Mouse (Mus musculus) c-Kit-positive CD71-positive TER-119-positive erythroid progenitor cells, embryonic 14.5 days (primary cell): ENCODE data around the gene Scin.
A peak's percentile ranks its signal among the peaks of the same experiment; 100 is the strongest.
"Not testable (repeated sequence)": the region's sequence is repeated elsewhere in the genome, so short reads cannot be mapped to it uniquely, and the experiment has no call there.

Experiments used
- DNase-seq: peaks from one replicate; pipeline ENCODE4 v3.0.0-alpha.2; 2013; ENCODE audit warnings: low spot score

Gene Scin

GRCm38 (mm10) chr12:40133573-40134271 lies at the start of gene Scin:
Gene Scin, minus strand, starts transcription at chr12:40134228.
- DNase-seq = no peak

GRCm38 (mm10) chr12:40177089-40177488 lies 43.1 kb upstream of the Scin start:
- peak; percentile 25 for DNase-seq

GRCm38 (mm10) chr12:40176158-40176557 lies 42.1 kb upstream of the Scin start:
- DNase-seq = no peak

GRCm38 (mm10) chr12:40175171-40175570 lies 41.1 kb upstream of the Scin start:
- not testable (repeated sequence) for DNase-seq

GRCm38 (mm10) chr12:40171637-40172036 lies 37.6 kb upstream of the Scin start:
- DNase-seq = no peak

GRCm38 (mm10) chr12:40169675-40170074 lies 35.6 kb upstream of the Scin start:
- no peak for DNase-seq

- DNase-seq = peak; percentile 7
These were observed 30.6 kb upstream of the Scin start for GRCm38 (mm10) chr12:40164621-40165020.

- no peak for DNase-seq
These were observed 26.7 kb upstream of the Scin start for GRCm38 (mm10) chr12:40160777-40161176.

- no peak for DNase-seq
These were observed 20.2 kb upstream of the Scin start for GRCm38 (mm10) chr12:40154188-40154587.

- no peak for DNase-seq
These were observed 18.5 kb upstream of the Scin start for GRCm38 (mm10) chr12:40152353-40153069.

- no peak for DNase-seq
These were observed 13.3 kb upstream of the Scin start for GRCm38 (mm10) chr12:40147319-40147718.

- no peak for DNase-seq
These were observed 12.5 kb upstream of the Scin start for GRCm38 (mm10) chr12:40146510-40146909.

GRCm38 (mm10) chr12:40140706-40141105 lies 6.7 kb upstream of the Scin start:
- no peak for DNase-seq

GRCm38 (mm10) chr12:40139484-40140245 lies 5.6 kb upstream of the Scin start:
- no peak for DNase-seq

GRCm38 (mm10) chr12:40134529-40134928 lies 501 bp upstream of the Scin start:
- DNase-seq = no peak

GRCm38 (mm10) chr12:40133194-40133572 lies 845 bp downstream of the Scin start:
- DNase-seq = no peak

- no peak for DNase-seq
These were observed 15.2 kb downstream of the Scin start for GRCm38 (mm10) chr12:40118872-40119271.

- no peak for DNase-seq
These were observed 17.0 kb downstream of the Scin start for GRCm38 (mm10) chr12:40117045-40117444.

- no peak for DNase-seq
These were observed 17.8 kb downstream of the Scin start for GRCm38 (mm10) chr12:40116214-40116613.

- no peak for DNase-seq
These were observed 19.1 kb downstream of the Scin start for GRCm38 (mm10) chr12:40114883-40115282.

GRCm38 (mm10) chr12:40114020-40114419 lies 20.0 kb downstream of the Scin start:
- no peak for DNase-seq

- no peak for DNase-seq
These were observed 20.4 kb downstream of the Scin start for GRCm38 (mm10) chr12:40113605-40114004.

GRCm38 (mm10) chr12:40109227-40109626 lies 24.8 kb downstream of the Scin start:
- DNase-seq = no peak
